Mouse (Mus musculus) ovary, postnatal 14 days (tissue): ENCODE measurements around the gene 4930550L24Rik.

ENCODE experiments used
- DNase-seq: peaks from one replicate; pipeline ENCODE4 v3.0.0; 2022; ENCODE audit warnings: low spot score

4930550L24Rik gene

DNA sequence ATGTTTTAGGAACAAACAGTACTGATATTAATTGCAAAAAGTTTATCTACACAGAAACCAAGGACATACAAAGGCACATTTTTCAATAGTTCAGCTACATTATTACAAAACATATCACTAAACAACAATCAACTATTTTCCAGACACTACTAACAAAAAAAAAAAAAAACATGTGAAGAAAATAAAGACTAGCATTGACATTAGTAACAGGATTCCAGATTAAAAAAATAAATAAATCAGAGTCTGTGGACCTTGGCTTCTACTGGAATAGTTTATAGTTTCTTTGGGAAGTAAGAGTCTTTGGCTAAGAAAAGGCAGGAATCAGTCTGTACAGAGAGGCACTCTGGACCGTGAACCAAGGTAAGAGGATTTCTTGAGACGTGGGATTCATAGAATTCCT, at the start of gene 4930550L24Rik:
Gene 4930550L24Rik, plus strand, starts transcription at position 301 of the 400 bp plus-strand sequence.
- DNase-seq = no peak

DNA sequence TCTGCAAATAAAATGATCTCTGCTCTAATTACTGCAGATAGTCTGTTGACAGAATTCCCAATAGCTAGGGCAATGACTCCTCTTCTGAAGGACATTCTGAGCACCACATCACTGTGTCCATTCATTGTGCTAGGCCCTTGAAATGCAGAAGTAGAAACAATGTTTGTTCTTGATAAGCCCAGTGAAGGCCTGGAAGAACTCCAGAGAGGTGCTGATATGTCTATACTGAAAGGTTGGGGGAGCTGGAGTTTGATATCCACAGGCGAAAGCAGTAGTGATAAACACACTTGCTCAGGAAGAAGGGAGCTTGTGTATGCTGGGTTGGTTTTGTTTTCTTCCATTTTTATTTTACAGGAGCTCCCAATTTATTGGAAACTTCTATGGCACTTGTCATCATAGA, 8.4 kb upstream of the 4930550L24Rik start:
- no peak for DNase-seq

DNA sequence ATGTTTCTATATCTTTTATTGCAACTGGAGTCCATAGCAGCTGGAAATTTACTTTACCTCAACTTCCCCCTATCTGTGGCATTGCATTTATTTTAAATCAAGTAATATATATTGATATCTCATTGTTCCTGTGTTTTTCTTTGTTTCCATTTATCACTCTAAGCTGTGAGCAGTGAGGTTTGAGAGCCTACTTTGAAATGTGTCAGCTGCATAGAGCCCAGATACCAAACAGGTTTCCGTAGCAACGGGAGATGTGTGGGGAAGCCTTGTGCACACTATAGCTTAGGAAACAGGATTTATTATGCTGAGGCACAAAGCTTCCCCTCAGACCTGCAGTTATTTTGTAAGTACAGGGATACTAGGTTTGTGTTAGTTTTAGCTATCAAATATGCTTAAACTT, 58.8 kb downstream of the 4930550L24Rik start:
- no peak for DNase-seq
